Mouse (Mus musculus) embryonic facial prominence, embryonic 10.5 days (tissue): ENCODE results near the gene Gm12169. TPM values are rescaled to one million over a fixed set of nuclear protein-coding genes. Genes with fewer than 3 reads are reported as not detected.
"Not testable (repeated sequence)": the region's sequence is repeated elsewhere in the genome, so short reads cannot be mapped to it uniquely, and the experiment has no call there.

Experiments
- DNase-seq: peaks from one replicate; pipeline ENCODE4 v3.0.0-alpha.2; 2017; ENCODE audit warnings: low spot score
- H3K27ac ChIP-seq: fragments of 300-500 bp; sonication (generic); replicated peaks from 2 replicates; pipeline ENCODE4 v1.5.1; 2016; ENCODE audit warnings: mild to moderate bottlenecking
- H3K27me3 ChIP-seq: fragments of 300-500 bp; sonication (generic); replicated peaks from 2 replicates; pipeline ENCODE4 v1.6.1; 2016; ENCODE audit warnings: low read depth, mild to moderate bottlenecking; ENCODE audit not compliant: poor library complexity, severe bottlenecking
- H3K36me3 ChIP-seq: fragments of 300-500 bp; sonication (generic); replicated peaks from 2 replicates; pipeline ENCODE4 v1.6.1; 2016; ENCODE audit warnings: mild to moderate bottlenecking, moderate library complexity
- H3K4me1 ChIP-seq: fragments of 300-500 bp; sonication (generic); 2 replicates; pipeline ENCODE4 v1.6.1; 2016
- H3K4me3 ChIP-seq: fragments of 300-500 bp; sonication (generic); 2 replicates; pipeline ENCODE4 v1.5.1; 2016; ENCODE audit warnings: mild to moderate bottlenecking, moderate library complexity
- H3K9me3 ChIP-seq: fragments of 300-500 bp; sonication (generic); 2 replicates; pipeline ENCODE4 v1.6.1; 2016; ENCODE audit warnings: mild to moderate bottlenecking
- WGBS: fragments of 180-500 bp; shearing (Covaris S2); methylation state at CpG from one replicate; pipeline ENCODE4 v1.1.7; 2016; 5-methylcytosine and 5-hydroxymethylcytosine counted together
- polyA plus RNA-seq: library from polyadenylated mRNA; unstranded; fragments of >200 nt; fragmentation: Nextera tagmentation; extraction: Ambion mirVana; gene quantifications from 2 replicates; pipeline ENCODE4 v1.2.1, GENCODE M21; 2016

Gene Gm12169
- polyA plus RNA-seq, result not detected in 2 replicates

DNA sequence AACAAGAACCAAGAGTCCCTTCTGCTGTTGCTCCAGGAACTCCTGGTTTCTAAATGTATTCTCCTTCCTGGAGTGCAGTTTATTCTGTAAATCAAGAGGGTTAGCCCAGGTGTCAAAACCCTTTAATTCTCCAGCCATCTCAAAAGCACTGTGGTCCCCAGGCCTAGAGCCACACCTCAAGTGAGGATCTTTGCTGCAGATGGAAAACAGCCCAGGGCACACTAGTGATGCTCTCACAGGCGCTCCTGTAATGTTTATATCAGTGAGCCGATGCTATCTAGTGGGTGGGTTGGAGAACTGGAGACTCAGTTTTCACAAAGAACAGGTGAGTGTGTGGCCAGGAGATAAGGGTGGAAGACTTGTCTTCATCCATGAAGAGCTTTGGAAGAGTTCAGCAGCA, at the start of gene Gm12169:
Gene Gm12169 (plus strand): TSS at position 301 of the 400 bp plus-strand sequence.
- Histone ChIP-seq H3K36me3 (no peaks in the 10 kb centered on the region), H3K4me1 (no peaks in the 10 kb centered on the region), H3K4me3 (no peak within 1 kb of the TSS), H3K27me3 (no peaks in the 10 kb centered on the region), H3K27ac (no peak within 1 kb of the TSS), H3K9me3 (no peaks in the 10 kb centered on the region)
- no peak for DNase-seq
- 92% methylated on average over 2 of the region's 2 CpGs for WGBS

DNA sequence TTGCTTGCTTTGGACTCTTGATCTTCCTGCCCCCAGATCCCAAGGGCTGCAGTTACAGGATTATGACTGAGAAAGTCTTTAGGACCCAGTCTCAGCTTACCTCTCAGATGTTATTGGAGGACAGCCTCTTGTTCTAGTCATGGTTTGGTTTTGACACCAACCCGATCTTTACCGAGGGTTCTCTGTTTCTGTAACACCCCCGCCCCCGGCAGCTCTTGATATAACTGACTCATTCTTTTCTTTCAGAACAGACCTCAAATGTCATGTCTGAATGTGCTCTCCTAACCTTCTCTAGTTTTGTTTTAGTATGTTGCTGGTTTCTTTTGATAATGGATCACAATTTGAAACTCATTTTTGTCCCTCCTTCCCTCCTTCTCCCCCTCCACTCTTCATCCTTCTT, 49.8 kb upstream of the Gm12169 start:
- H3K4me3 ChIP-seq, result no peak overlapping the region
- H3K36me3 ChIP-seq, result no peaks in the 10 kb centered on the region
- WGBS, result 90% methylated on average over 4 of the region's 4 CpGs
- no peak for DNase-seq
- H3K4me1 ChIP-seq, result no peaks in the 10 kb centered on the region
- no peak overlapping the region for H3K27ac ChIP-seq
- no peaks in the 10 kb centered on the region for H3K27me3 ChIP-seq
- H3K9me3 ChIP-seq, result no peaks in the 10 kb centered on the region

DNA sequence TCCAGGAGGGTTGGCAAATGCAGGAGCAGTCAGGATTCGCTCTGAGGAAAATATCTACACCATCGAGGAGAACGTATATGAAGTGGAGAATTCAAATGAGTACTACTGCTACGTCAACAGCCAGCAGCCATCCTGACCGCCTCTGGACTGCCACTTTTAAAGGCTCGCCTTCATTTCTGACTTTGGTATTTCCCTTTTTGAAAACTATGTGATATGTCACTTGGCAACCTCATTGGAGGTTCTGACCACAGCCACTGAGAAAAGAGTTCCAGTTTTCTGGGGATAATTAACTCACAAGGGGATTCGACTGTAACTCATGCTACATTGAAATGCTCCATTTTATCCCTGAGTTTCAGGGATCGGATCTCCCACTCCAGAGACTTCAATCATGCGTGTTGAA, 44.7 kb upstream of the Gm12169 start:
- Histone ChIP-seq H3K9me3 (no peaks in the 10 kb centered on the region), H3K4me1 (peaks cover 5% of the 10 kb centered on the region; the same call in 1 of the 2 replicates), H3K27me3 (no peaks in the 10 kb centered on the region), H3K4me3 (no peak overlapping the region), H3K36me3 (no peaks in the 10 kb centered on the region), H3K27ac (no peak overlapping the region)
- WGBS, result 92% methylated on average over 9 of the region's 9 CpGs
- DNase-seq, result no peak

DNA sequence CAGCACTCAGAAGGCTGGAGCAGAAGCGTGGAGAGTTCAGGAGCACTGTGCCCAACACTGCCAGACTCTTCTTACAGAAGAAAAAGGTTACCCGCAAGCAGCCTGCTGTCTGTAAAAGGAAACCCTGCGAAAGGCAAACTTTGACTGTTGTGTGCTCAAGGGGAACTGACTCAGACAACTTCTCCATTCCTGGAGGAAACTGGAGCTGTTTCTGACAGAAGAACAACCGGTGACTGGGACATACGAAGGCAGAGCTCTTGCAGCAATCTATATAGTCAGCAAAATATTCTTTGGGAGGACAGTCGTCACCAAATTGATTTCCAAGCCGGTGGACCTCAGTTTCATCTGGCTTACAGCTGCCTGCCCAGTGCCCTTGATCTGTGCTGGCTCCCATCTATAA, 43.5 kb upstream of the Gm12169 start:
- no peaks in the 10 kb centered on the region for H3K27me3 ChIP-seq
- no peak for DNase-seq
- H3K4me1 ChIP-seq, result peaks cover 5% of the 10 kb centered on the region; the same call in 1 of the 2 replicates
- H3K27ac ChIP-seq, result no peak overlapping the region
- 72% methylated on average over 7 of the region's 7 CpGs for WGBS
- no peak overlapping the region for H3K4me3 ChIP-seq
- H3K9me3 ChIP-seq, result no peaks in the 10 kb centered on the region
- no peaks in the 10 kb centered on the region for H3K36me3 ChIP-seq

DNA sequence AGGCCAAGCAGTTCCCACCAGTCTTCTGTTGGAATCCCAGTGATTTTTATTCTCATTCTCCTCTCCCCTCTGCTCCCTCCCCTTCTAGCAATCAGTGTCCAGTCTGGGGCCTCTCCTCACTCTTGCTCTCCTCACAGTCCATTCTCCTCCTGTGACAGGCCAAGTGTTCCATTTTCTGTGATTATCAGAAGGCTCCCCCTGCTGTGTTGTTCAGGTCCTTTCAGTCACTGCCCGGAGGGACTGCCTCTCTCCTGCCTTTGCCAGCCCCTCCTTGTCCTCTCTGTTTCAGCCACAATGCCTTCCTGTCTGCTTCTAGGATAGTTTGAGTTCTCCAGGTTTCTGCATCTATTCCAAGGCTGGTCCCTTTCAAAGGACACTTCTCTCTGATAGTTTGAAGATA, 35.8 kb upstream of the Gm12169 start:
- H3K27ac ChIP-seq, result no peak overlapping the region
- no peaks in the 10 kb centered on the region for H3K36me3 ChIP-seq
- no peak for DNase-seq
- no peaks in the 10 kb centered on the region for H3K27me3 ChIP-seq
- no peaks in the 10 kb centered on the region for H3K9me3 ChIP-seq
- H3K4me3 ChIP-seq, result no peak overlapping the region
- no peaks in the 10 kb centered on the region for H3K4me1 ChIP-seq
- 21% methylated on average over 1 of the region's 1 CpGs for WGBS

DNA sequence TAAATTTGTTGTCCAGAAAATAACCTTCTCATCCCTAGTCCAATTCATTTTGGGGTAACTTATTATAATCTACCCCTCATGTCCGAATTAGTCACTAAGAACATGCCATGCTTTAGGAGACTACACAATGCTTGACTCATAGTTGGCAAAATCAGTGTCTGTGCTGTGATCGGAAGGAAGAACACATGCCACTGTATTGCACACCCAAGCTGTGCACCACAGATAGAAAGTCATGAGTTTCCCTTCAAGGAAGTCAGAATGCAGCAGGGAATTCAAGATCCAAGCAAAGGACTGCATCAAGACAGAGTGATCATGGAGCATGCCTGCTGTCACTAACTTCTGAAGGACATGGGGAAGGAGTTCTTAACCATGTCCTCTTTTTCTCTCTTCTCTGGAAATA, 35.4 kb upstream of the Gm12169 start:
- Histone ChIP-seq H3K27ac (no peak overlapping the region), H3K4me1 (no peaks in the 10 kb centered on the region), H3K9me3 (no peaks in the 10 kb centered on the region), H3K4me3 (no peak overlapping the region), H3K27me3 (no peaks in the 10 kb centered on the region), H3K36me3 (no peaks in the 10 kb centered on the region)
- 81% methylated on average over 2 of the region's 2 CpGs for WGBS
- DNase-seq, result no peak

DNA sequence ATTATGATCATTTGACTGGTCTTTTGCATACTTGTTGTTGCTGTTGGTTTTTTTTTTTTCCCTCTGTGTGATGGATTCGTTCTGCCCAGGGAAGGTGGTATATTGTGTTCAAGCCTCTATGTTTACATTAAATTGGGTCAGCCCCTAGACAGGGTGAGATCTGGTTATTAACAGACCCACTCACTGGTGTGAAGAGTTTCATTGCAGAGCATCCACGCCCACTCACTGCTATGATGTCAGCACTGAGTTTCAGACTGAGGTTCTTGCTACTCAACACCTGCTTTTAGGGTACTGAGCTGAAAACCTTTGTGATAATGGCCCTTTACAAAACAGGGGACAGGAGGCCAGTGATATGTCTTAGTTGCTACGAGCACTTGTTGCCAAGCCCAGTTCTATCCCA, 16.9 kb upstream of the Gm12169 start:
- 92% methylated on average over 3 of the region's 3 CpGs for WGBS
- Histone ChIP-seq H3K27ac (no peak overlapping the region), H3K9me3 (no peaks in the 10 kb centered on the region), H3K36me3 (no peaks in the 10 kb centered on the region), H3K4me3 (no peak overlapping the region), H3K27me3 (no peaks in the 10 kb centered on the region), H3K4me1 (no peaks in the 10 kb centered on the region)
- DNase-seq, result no peak

DNA sequence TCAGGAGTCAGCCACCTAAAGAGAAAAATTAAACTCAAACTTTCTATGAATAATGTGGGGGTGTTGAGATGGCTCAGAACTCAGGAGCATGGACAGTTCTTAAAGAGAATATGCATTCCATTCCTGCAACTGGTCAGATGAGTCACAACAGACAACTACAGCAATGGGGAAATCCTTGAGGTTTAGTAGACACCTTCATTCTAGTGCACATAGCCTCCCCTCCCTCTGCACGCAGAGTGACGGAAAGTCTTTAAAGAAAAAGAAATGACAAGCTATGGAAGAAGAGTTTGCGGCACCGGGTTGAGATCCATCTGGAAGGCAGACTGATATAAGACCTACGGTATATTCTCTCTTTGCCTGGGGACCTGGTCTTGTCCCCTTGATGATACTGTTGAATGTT, 14.1 kb upstream of the Gm12169 start:
- Histone ChIP-seq H3K27me3 (no peaks in the 10 kb centered on the region), H3K9me3 (no peaks in the 10 kb centered on the region), H3K4me1 (no peaks in the 10 kb centered on the region), H3K4me3 (no peak overlapping the region), H3K36me3 (no peaks in the 10 kb centered on the region), H3K27ac (no peak overlapping the region)
- no peak for DNase-seq
- WGBS, result 92% methylated on average over 5 of the region's 5 CpGs

DNA sequence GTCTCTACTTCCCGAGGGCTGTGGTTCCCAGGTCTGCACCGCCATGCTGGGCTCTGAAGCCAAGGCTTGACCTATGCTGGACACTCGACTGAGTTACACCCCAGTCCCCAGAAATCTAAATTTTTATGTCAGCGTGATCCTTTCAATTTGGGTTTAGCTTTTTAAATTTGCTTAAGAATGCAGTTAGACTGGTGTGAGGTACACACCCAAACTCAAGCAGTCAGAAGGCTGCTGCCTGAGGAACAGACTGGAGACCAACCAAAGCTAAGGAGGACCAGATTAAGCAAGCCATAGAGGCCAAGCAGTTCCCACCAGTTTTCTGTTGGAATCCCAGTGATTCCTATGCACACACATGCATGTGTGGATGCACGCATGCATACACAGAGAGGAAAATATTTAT, 2.7 kb upstream of the Gm12169 start:
- not testable (repeated sequence) for H3K36me3 ChIP-seq, H3K4me1 ChIP-seq, DNase-seq, H3K27me3 ChIP-seq, H3K9me3 ChIP-seq, H3K4me3 ChIP-seq, H3K27ac ChIP-seq
- WGBS, result 90% methylated on average over 5 of the region's 5 CpGs

DNA sequence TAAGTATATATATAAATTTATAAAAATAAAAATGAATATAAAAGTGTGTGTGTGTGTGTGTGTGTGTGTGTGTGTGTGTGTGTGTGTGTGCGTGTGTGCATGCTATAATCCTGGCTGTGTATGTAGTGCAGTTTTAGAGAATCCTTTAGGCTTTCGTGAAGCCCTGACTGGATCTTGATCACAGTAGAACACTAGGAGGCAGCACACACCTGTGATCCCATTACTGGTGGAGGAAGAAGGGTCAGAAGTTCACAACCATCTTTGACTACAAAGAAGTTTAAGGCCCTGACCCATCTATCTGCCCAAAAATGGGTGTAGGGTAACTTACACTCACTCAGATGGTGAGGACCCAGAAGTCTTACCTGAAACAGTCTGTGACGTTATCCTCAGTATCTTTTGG, 1.3 kb upstream of the Gm12169 start:
- DNase-seq, result no peak
- 77% methylated on average over 3 of the region's 3 CpGs for WGBS

DNA sequence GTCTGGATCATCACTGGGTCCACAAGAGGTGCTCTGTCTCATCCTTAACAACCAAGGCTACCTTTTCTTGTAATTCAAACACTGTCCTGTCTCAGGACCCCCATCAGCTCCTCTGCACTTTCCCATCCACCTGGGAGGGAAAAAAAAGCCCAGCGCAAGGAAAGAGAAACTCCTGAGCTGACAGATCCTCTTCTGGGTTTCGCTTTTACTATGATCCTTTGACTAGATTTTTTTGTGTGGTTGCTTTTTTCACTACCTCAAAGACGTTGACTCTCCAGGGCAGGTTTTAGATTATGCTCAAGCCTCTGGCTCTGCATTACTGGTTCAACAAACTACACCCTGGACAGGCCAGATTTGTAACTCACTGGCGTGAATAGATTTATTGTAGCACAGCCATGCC, 6.1 kb downstream of the Gm12169 start:
- 71% methylated on average over 4 of the region's 4 CpGs for WGBS
- Histone ChIP-seq H3K27me3 (no peaks in the 10 kb centered on the region), H3K4me3 (no peak overlapping the region), H3K4me1 (no peaks in the 10 kb centered on the region), H3K27ac (no peak overlapping the region), H3K9me3 (no peaks in the 10 kb centered on the region), H3K36me3 (no peaks in the 10 kb centered on the region)
- DNase-seq, result no peak

More for the DNA sequence above, 1.3 kb upstream of the Gm12169 start:
- Histone ChIP-seq H3K4me1 (no peaks in the 10 kb centered on the region), H3K4me3 (no peak overlapping the region), H3K27me3 (no peaks in the 10 kb centered on the region), H3K36me3 (no peaks in the 10 kb centered on the region), H3K9me3 (no peaks in the 10 kb centered on the region), H3K27ac (no peak overlapping the region)

DNA sequence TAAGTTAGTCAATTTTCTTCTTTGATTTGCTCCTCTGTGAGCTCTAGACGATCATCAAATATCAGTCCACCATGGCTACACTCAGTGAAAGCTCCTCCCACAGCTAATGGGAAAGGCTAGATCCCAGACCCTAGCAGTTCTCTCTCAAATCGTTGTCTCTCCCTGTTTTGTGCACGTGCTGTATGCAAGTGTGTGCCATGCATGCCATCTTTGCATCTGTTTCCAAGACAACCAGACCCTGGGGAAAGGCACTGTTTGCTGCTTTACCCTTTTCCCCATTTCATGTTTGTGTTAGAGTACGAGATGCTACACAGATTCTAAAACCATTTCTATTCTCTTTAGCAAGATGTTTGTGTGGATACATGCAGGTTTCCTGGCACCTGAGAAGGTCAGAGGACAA, 13.0 kb downstream of the Gm12169 start:
- H3K27ac ChIP-seq, result no peak overlapping the region
- H3K4me1 ChIP-seq, result no peaks in the 10 kb centered on the region
- WGBS, result 80% methylated on average over 4 of the region's 4 CpGs
- no peaks in the 10 kb centered on the region for H3K36me3 ChIP-seq
- H3K4me3 ChIP-seq, result no peak overlapping the region
- H3K9me3 ChIP-seq, result no peaks in the 10 kb centered on the region
- no peak for DNase-seq
- H3K27me3 ChIP-seq, result no peaks in the 10 kb centered on the region

DNA sequence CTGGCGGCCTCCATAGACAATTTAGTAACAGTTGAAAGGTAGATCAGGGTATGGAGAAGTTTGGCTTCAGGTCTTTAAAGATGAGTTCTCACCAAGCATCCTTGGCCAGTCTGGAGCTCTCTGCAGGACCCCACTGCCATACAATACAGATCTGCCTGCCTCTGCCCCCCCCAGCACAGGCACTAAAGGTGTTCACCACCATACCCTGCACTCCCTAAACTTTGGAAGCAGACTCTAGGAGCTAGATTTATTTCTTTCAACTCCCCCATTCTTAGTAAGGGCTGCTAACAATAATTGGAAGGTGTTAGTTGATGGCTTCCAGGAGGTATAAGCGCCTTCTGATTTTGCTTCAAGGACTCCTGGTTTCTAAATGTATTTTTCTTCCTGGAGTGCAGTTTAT, 19.5 kb downstream of the Gm12169 start:
- 92% methylated on average over 2 of the region's 2 CpGs for WGBS
- H3K36me3 ChIP-seq, result no peaks in the 10 kb centered on the region
- H3K27ac ChIP-seq, result no peak overlapping the region
- no peaks in the 10 kb centered on the region for H3K9me3 ChIP-seq
- H3K27me3 ChIP-seq, result no peaks in the 10 kb centered on the region
- no peaks in the 10 kb centered on the region for H3K4me1 ChIP-seq
- DNase-seq, result no peak
- no peak overlapping the region for H3K4me3 ChIP-seq

DNA sequence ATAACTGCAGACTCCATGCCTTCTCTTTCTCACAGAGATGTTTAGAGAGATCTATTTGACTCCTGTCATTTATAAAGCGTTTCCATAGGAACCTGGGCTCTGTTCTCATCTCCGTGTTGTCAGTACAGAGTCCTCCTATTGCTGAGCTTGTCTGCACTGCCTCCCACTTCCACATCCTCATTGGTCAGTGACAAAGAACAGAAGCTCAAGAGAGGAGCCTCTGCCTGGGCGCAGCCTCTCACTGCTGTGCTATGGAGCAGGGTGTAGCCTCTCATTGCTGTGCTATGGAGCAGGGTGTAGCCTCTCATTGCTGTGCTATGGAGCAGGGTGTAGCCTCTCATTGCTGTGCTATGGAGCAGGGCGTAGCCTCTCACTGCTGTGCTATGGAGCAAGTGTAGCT, 25.7 kb downstream of the Gm12169 start:
- H3K27me3 ChIP-seq, result no peaks in the 10 kb centered on the region
- no peak for DNase-seq
- no peaks in the 10 kb centered on the region for H3K36me3 ChIP-seq
- WGBS, result 80% methylated on average over 4 of the region's 4 CpGs
- no peaks in the 10 kb centered on the region for H3K9me3 ChIP-seq
- H3K27ac ChIP-seq, result no peak overlapping the region
- H3K4me3 ChIP-seq, result no peak overlapping the region
- H3K4me1 ChIP-seq, result no peaks in the 10 kb centered on the region
